Mouse (Mus musculus): ENCODE measurements around the gene Izumo1r.

DNA sequence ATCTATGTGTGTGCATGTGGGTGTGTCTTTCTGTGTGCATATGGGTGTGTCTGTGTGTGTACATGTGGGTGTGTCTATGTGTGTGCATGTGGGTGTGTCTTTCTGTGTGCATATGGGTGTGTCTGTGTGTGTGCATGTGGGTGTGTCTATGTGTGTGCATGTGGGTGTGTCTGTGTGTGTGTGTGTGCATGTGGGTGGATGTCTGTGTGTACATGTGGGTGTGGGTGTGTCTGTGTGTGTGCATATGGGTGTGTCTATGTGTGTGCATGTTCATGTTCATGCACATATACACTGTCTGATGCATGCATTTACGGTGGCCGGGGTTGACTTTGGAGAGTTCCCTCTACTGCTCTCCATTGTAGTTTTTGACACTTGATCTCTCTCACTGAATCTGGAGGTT is 13.9 kb upstream of the Izumo1r start:
- TF ChIP-seq CTCF (IDR thresholded peaks at IDR 0.05; ENCODE audit: low read depth): no peak
- no peak for TF ChIP-seq EP300 (IDR thresholded peaks at IDR 0.05; ENCODE audit: low read depth)
